Mouse (Mus musculus) hindbrain, embryonic 13.5 days (tissue): ENCODE measurements around the gene Creb3l1. TPM values are rescaled to one million over a fixed set of nuclear protein-coding genes. Genes with fewer than 3 reads are reported as not detected.

Source experiments
- ATAC-seq: fragments of 200-750 bp; cut with Nextera tagmentation; 2 replicates; pipeline ENCODE4 v1.8.0; 2017; ENCODE audit warnings: moderate TSS enrichment; ENCODE audit not compliant: low FRiP score
- H3K27ac ChIP-seq: fragments of 300-500 bp; sonication (generic); 2 replicates; pipeline ENCODE4 v1.5.1; 2015; ENCODE audit warnings: inconsistent platforms, mild to moderate bottlenecking, moderate library complexity
- H3K27me3 ChIP-seq: fragments of 300-500 bp; sonication (generic); 2 replicates; pipeline ENCODE4 v1.6.1; 2015; ENCODE audit warnings: mild to moderate bottlenecking, inconsistent platforms
- H3K36me3 ChIP-seq: fragments of 300-500 bp; sonication (generic); 2 replicates; pipeline ENCODE4 v1.6.1; 2015; ENCODE audit warnings: mild to moderate bottlenecking, inconsistent platforms
- H3K4me1 ChIP-seq: fragments of 300-500 bp; sonication (generic); replicated peaks from 2 replicates; pipeline ENCODE4 v1.6.1; 2015; ENCODE audit warnings: inconsistent platforms
- H3K4me2 ChIP-seq: fragments of 300-500 bp; sonication (generic); 2 replicates; pipeline ENCODE4 v1.6.1; 2015; ENCODE audit warnings: inconsistent platforms, mild to moderate bottlenecking, moderate library complexity
- H3K4me3 ChIP-seq: fragments of 300-500 bp; sonication (generic); 2 replicates; pipeline ENCODE4 v1.5.1; 2015; ENCODE audit warnings: mild to moderate bottlenecking, inconsistent platforms
- H3K9ac ChIP-seq: fragments of 300-500 bp; sonication (generic); 2 replicates; pipeline ENCODE4 v1.6.1; 2015; ENCODE audit warnings: mild to moderate bottlenecking, inconsistent platforms
- H3K9me3 ChIP-seq: fragments of 300-500 bp; sonication (generic); 2 replicates; pipeline ENCODE4 v1.6.1; 2016; ENCODE audit warnings: inconsistent platforms
- WGBS: fragments of 180-500 bp; shearing (Covaris S2); methylation state at CpG from one replicate; pipeline ENCODE4 v1.1.7; 2015; 5-methylcytosine and 5-hydroxymethylcytosine counted together
- polyA plus RNA-seq: library from polyadenylated mRNA; unstranded; fragments of >200 nt; fragmentation: Nextera tagmentation; extraction: Ambion mirVana; gene quantifications from 2 replicates; pipeline ENCODE4 v1.2.1, GENCODE M21; 2015

Creb3l1 gene
- polyA plus RNA-seq, 1 experiment from 2014 or later: 1.3 TPM

GRCm38 (mm10) chr2:91987542-91987941 is 36.8 kb downstream of the Creb3l1 start:
- H3K4me3 ChIP-seq: no peak overlapping the region
- 3% methylated on average over 3 of the region's 3 CpGs for WGBS
- H3K9ac ChIP-seq: no peak overlapping the region
- peaks cover 14% of the 10 kb centered on the region; the same call in 1 of the 2 replicates for H3K27me3 ChIP-seq
- H3K4me2 ChIP-seq: no peak overlapping the region
- no peaks in the 10 kb centered on the region for H3K36me3 ChIP-seq
- no peak overlapping the region for H3K27ac ChIP-seq
- peak; percentile 12; the same call in 1 of the 2 replicates for ATAC-seq
- H3K9me3 ChIP-seq: no peaks in the 10 kb centered on the region
- H3K4me1 ChIP-seq: peaks cover 17% of the 10 kb centered on the region

GRCm38 (mm10) chr2:91986071-91986470 is 38.2 kb downstream of the Creb3l1 start:
- Histone ChIP-seq H3K4me3 (no peak overlapping the region), H3K9ac (no peak overlapping the region), H3K27me3 (peaks cover 14% of the 10 kb centered on the region; the same call in 1 of the 2 replicates), H3K4me2 (no peak overlapping the region), H3K27ac (no peak overlapping the region), H3K4me1 (peaks cover 17% of the 10 kb centered on the region), H3K36me3 (no peaks in the 10 kb centered on the region), H3K9me3 (no peaks in the 10 kb centered on the region)
- no peak for ATAC-seq
- WGBS: 2% methylated on average over 5 of the region's 5 CpGs

GRCm38 (mm10) chr2:91984906-91985525 is 39.3 kb downstream of the Creb3l1 start:
- H3K9ac ChIP-seq: no peak overlapping the region
- peaks cover 22% of the 10 kb centered on the region for H3K4me1 ChIP-seq
- H3K9me3 ChIP-seq: no peaks in the 10 kb centered on the region
- peaks cover 14% of the 10 kb centered on the region; the same call in 1 of the 2 replicates for H3K27me3 ChIP-seq
- 30% methylated on average over 9 of the region's 9 CpGs for WGBS
- no peak overlapping the region for H3K4me3 ChIP-seq
- no peak for ATAC-seq
- H3K4me2 ChIP-seq: peak overlapping the region; percentile 50
- H3K27ac ChIP-seq: peak overlapping the region; percentile 42; the same call in 1 of the 2 replicates
- H3K36me3 ChIP-seq: no peaks in the 10 kb centered on the region

- peak overlapping the region; percentile 42 for H3K27ac ChIP-seq
These were observed 39.9 kb downstream of the Creb3l1 start for GRCm38 (mm10) chr2:91984439-91984838.

GRCm38 (mm10) chr2:91980830-91981229 is 43.5 kb downstream of the Creb3l1 start:
- no peak overlapping the region for H3K9ac ChIP-seq
- no peak overlapping the region for H3K27ac ChIP-seq
- ATAC-seq: no peak
- H3K36me3 ChIP-seq: no peaks in the 10 kb centered on the region
- no peaks in the 10 kb centered on the region for H3K9me3 ChIP-seq
- no peak overlapping the region for H3K4me3 ChIP-seq
- peaks cover 41% of the 10 kb centered on the region for H3K4me1 ChIP-seq
- 32% methylated on average over 5 of the region's 5 CpGs for WGBS
- peaks cover 30% of the 10 kb centered on the region for H3K27me3 ChIP-seq
- no peak overlapping the region for H3K4me2 ChIP-seq

More at GRCm38 (mm10) chr2:91984439-91984838, 39.9 kb downstream of the Creb3l1 start:
- peak overlapping the region; percentile 50 for H3K4me2 ChIP-seq
- H3K4me1 ChIP-seq: peaks cover 23% of the 10 kb centered on the region
- no peaks in the 10 kb centered on the region for H3K9me3 ChIP-seq
- no peaks in the 10 kb centered on the region for H3K36me3 ChIP-seq
- WGBS: under 1% methylated on average over 11 of the region's 13 CpGs
- peaks cover 14% of the 10 kb centered on the region; the same call in 1 of the 2 replicates for H3K27me3 ChIP-seq
- H3K4me3 ChIP-seq: peak overlapping the region; percentile 16
- peak overlapping the region; percentile 58; the same call in 1 of the 2 replicates for H3K9ac ChIP-seq
- ATAC-seq: peak; percentile 50

GRCm38 (mm10) chr2:91980245-91980644 is 44.1 kb downstream of the Creb3l1 start:
- WGBS: 3% methylated on average over 4 of the region's 4 CpGs

GRCm38 (mm10) chr2:91978547-91978946 is 45.8 kb downstream of the Creb3l1 start:
- peak; percentile 12; the same call in 1 of the 2 replicates for ATAC-seq
- H3K9ac ChIP-seq: no peak overlapping the region
- no peaks in the 10 kb centered on the region for H3K36me3 ChIP-seq
- peaks cover 38% of the 10 kb centered on the region for H3K4me1 ChIP-seq
- H3K27me3 ChIP-seq: peaks cover 50% of the 10 kb centered on the region
- 31% methylated on average over 2 of the region's 2 CpGs for WGBS
- no peak overlapping the region for H3K4me3 ChIP-seq
- H3K4me2 ChIP-seq: no peak overlapping the region
- peak overlapping the region; percentile 40; the same call in 1 of the 2 replicates for H3K27ac ChIP-seq
- no peaks in the 10 kb centered on the region for H3K9me3 ChIP-seq

More at GRCm38 (mm10) chr2:91980245-91980644, 44.1 kb downstream of the Creb3l1 start:
- ATAC-seq: no peak
- Histone ChIP-seq H3K27ac (no peak overlapping the region), H3K36me3 (no peaks in the 10 kb centered on the region), H3K4me1 (peaks cover 44% of the 10 kb centered on the region), H3K27me3 (peaks cover 35% of the 10 kb centered on the region), H3K4me2 (no peak overlapping the region), H3K9ac (no peak overlapping the region), H3K9me3 (no peaks in the 10 kb centered on the region), H3K4me3 (no peak overlapping the region)

- H3K36me3 ChIP-seq: no peaks in the 10 kb centered on the region
- H3K4me3 ChIP-seq: no peak overlapping the region
- H3K4me2 ChIP-seq: no peak overlapping the region
- peaks cover 38% of the 10 kb centered on the region for H3K4me1 ChIP-seq
- 87% methylated on average over 4 of the region's 4 CpGs for WGBS
- H3K27me3 ChIP-seq: peaks cover 56% of the 10 kb centered on the region
- no peak overlapping the region for H3K9ac ChIP-seq
- no peaks in the 10 kb centered on the region for H3K9me3 ChIP-seq
- ATAC-seq: no peak
- H3K27ac ChIP-seq: peak overlapping the region; percentile 40; the same call in 1 of the 2 replicates
These were observed 46.3 kb downstream of the Creb3l1 start for GRCm38 (mm10) chr2:91977960-91978359.

- Histone ChIP-seq H3K4me2 (peak within 1 kb of the TSS; percentile 60), H3K36me3 (no peaks in the 10 kb centered on the region), H3K4me1 (peaks cover 58% of the 10 kb centered on the region), H3K4me3 (peak within 1 kb of the TSS; percentile 41), H3K9ac (peak within 1 kb of the TSS; percentile 73), H3K9me3 (no peaks in the 10 kb centered on the region), H3K27me3 (peaks cover 69% of the 10 kb centered on the region), H3K27ac (no peak within 1 kb of the TSS)
- ATAC-seq: peak; percentile 40
- 2% methylated on average over 76 of the region's 79 CpGs for WGBS
These were observed 48.4 kb downstream of the Creb3l1 start, which contains the start of gene Dgkz for GRCm38 (mm10) chr2:91975581-91976541. Gene Dgkz (minus strand): TSS chr2:91975864.

- WGBS: 24% methylated on average over 7 of the region's 7 CpGs
- H3K4me1 ChIP-seq: peaks cover 45% of the 10 kb centered on the region
- H3K27ac ChIP-seq: no peak overlapping the region
- H3K36me3 ChIP-seq: no peaks in the 10 kb centered on the region
- no peak for ATAC-seq
- H3K27me3 ChIP-seq: peaks cover 77% of the 10 kb centered on the region
- H3K9ac ChIP-seq: no peak overlapping the region
- no peak overlapping the region for H3K4me2 ChIP-seq
- no peak overlapping the region for H3K4me3 ChIP-seq
- H3K9me3 ChIP-seq: no peaks in the 10 kb centered on the region
These were observed 50.7 kb downstream of the Creb3l1 start for GRCm38 (mm10) chr2:91973416-91974135.

- Histone ChIP-seq H3K9me3 (no peaks in the 10 kb centered on the region), H3K4me2 (no peak overlapping the region), H3K27ac (peak overlapping the region; percentile 77; the same call in 1 of the 2 replicates), H3K27me3 (peaks cover 69% of the 10 kb centered on the region), H3K4me3 (no peak overlapping the region), H3K36me3 (no peaks in the 10 kb centered on the region), H3K9ac (no peak overlapping the region), H3K4me1 (peaks cover 37% of the 10 kb centered on the region)
- 31% methylated on average over 13 of the region's 13 CpGs for WGBS
- ATAC-seq: no peak
These were observed 52.2 kb downstream of the Creb3l1 start for GRCm38 (mm10) chr2:91972121-91972566.
